Mouse (Mus musculus) adrenal gland, adult 18-20 months (tissue): ENCODE measurements around the gene Acvr1b. TPM values are rescaled to one million over a fixed set of nuclear protein-coding genes. Genes with fewer than 3 reads are reported as not detected.

ENCODE experiments used
- DNase-seq, 2 experiments: peaks; one replicate each; pipeline ENCODE4 v3.0.0; 2021 to 2022; ENCODE audit warnings: low spot score in 2 of 2
- total RNA-seq, 2 experiments: library from RNA; stranded (reverse); gene quantifications; 1 replicate in 1 of 2; 2 replicates in 1 of 2; pipeline ENCODE4 v1.2.3; 2021

Acvr1b gene
- total RNA-seq, 2 experiments from 2014 or later, result 5.8 to 5.9 TPM

DNA sequence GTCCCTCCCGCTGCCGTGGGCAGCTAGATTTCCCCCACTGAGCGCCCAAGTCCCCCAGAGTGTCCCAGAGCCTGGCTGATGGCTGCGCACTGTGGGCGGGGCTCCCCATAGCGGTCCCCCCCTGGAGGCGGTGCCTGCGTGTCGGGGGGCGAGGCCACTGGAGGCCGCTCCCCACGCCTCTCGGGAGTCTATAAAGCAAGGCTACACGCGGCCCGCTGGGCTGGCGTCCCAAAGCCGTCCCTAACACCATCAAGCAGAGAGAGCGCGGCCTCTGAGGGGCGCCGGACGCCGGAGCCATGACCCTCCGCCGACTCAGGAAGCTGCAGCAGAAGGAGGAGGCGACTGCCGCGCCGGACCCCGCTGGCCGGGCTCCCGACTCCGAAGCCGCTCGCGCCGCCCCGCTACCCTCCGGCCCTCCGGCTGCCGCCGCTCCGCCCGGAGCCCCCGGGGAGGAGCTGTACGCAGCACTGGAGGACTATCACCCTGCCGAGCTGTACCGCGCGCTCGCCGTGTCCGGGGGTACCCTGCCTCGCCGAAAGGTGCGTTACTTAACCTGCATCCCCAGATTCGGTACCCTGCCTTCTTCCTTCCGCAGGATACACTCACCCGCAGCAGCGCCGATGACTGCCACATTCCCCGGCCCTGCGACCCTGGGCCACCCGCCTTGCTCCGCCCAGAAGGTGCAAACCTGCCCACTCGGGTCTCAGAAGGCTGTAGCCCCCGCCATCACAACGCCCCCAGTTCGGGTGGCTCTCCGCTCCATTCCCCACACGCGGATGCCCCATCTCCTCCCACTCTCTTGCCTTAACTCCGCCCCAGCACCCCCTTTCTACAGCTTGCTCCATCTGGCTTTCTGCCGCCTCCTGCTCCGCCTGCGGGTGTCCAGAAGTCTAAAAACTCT lies 50.4 kb downstream of the Acvr1b start, which contains the start of gene Grasp:
Gene Grasp, plus strand, starts transcription at position 183 of the 901 bp plus-strand sequence.
- DNase-seq, result peak; percentile 93 to 96

DNA sequence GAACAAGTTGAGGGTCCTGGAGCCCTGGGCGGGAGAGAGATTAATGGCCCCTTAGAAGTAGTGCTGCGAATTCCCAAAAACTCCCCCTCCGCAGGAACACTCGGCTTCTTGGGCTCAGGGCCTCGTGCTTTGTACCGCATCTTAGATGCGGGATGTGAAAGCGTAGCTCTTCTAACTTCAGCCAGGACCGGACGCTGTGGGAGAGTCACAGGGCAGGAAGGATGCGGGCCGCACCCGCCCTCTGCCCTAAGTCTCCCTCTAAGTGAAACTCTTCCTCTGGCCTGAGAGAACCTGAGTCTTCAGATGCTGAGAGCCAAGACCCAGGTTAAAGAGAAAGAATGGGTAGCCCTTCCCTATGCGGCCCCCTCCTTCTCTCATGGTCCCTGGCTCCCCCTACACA lies 51.1 kb downstream of the Acvr1b start:
- no peak for DNase-seq

DNA sequence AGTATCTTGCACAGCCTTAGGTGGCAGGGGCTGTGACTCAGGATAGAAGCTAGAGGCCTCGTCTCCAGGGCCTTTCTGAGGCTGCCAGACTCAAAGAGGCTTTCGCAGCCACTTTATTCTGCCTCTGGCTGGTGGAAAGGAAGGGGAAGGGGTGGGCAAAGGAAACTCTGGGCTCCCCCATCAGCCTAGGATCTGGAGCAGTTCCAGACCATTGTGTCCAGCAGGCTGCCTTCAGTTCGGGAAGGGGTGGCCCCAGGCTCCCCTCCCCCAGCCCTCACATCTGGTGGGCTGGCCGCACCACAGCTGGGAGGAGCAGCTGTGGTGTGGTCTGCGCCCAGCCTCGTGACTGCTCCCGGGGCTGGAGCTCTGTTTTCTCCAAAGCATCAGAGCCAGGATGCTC lies 54.1 kb downstream of the Acvr1b start:
- no peak for DNase-seq

DNA sequence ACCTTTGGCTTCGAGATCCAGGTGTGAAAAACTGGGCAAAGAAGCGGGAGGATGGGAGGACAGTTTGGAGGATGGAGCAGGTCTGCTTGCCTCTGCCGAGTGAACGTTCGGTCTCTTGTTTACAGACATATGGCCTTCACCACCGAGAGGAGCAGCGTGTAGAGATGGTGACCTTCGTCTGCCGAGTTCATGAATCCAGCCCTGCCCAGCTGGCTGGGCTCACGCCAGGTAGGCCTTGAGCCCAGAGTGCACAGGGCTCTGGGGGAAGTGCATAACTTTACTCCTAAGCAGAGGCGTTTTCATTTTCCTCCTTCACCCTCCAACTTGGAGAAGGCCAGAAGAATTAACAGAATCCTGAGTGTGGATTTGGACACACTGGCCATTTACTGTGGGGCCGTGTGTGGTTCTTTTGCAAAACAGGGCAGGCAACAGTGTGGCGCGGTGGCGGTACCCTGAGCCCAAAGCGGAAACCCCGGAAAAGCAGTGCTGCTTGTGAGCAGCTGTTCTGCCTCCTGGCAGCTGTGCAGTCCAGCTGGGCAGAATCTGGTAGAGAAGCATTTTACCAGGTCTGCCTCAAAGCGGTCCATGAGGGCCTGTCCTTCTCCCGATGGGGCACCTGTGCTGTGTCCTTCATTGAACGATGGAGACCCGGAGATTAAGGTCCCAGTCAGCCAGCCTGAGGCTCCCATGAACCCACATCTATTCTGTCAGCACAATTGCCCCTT lies 55.2 kb downstream of the Acvr1b start:
- no peak for DNase-seq

DNA sequence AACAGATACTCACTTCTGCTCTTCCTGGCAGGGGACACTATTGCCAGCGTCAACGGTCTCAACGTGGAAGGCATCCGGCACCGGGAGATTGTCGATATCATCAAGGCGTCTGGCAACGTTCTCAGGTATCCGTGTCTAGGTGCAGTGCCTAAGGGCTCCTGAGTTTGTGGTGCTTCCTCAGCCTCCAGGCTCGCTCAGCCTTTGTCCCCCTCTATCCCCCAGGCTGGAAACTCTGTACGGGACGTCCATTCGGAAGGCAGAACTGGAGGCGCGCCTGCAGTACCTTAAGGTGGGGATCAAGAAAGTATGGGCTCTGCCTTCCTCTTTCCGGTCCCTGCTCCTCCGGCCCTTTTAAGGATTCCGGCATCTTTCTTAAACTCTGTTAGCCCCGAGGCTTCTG lies 56.6 kb downstream of the Acvr1b start:
- DNase-seq, result no peak

DNA sequence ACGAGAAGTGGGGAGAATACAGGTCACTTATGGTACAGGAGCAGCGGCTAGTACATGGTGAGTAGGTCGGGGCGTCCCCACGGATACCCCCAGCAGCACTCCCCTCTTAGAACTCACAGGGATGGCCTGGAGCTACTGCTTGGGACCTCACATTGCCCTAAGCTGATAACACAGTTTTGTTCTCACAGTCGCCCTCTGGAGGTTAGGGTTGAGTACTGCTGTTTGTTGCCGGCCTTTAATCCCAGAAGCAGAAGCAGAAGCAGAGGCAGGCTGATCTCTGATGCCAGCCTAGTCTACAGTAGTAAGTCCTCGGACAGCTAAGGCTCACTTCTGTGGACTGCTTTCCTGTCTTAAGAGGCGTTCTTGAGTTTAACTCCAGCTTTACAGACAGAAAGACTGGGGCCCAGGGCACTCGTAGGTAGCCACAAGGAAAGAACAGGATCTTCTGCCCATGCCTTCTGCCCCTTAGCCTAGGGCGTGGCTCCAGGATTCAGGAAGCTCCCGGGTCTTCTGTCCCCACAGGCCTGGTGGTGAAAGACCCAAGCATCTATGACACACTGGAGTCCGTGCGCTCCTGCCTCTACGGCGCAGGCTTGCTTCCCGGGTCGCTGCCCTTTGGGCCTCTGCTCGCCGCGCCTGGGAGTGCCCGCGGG lies 57.3 kb downstream of the Acvr1b start:
- DNase-seq, result no peak

DNA sequence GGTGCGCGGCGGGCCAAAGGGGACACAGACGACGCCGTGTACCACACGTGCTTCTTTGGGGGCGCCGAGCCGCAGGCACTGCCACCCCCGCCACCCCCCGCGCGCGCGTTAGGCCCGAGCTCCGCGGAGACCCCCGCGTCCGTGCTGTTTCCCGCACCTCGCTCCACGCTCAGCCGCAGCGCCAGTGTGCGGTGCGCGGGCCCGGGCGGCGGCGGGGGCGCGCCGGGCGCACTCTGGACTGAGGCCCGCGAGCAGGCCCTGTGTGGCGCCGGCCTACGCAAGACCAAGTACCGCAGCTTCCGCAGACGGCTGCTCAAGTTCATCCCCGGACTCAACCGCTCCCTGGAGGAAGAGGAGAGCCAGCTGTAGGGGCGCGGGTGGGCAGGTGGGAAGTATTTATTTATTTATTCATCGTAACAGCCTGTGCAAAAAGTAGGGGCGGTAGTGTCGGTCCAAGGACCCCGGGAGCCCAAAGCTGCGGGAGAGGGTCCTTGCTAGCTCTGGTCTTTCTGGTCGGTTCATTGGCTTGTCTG lies 57.8 kb downstream of the Acvr1b start:
- no peak for DNase-seq

DNA sequence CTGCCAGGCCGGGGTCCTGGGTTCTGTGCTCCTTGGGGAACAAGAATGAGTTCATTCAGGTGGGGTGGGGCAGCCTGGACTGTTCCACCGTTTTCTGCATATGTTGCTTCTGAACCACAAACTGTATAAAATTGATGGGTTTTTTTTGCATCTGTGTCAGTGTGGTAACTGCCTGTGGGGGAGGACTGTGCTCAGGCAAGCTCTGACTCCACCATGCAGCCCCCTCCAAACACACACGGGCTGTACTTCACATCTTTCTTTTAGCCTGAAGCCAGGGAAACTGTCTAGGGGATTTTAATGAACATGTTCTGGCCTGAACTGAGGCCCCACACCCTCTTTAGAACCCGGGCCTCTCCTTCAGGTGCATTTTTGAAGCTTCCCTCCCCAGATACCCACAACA lies 58.7 kb downstream of the Acvr1b start:
- no peak for DNase-seq

DNA sequence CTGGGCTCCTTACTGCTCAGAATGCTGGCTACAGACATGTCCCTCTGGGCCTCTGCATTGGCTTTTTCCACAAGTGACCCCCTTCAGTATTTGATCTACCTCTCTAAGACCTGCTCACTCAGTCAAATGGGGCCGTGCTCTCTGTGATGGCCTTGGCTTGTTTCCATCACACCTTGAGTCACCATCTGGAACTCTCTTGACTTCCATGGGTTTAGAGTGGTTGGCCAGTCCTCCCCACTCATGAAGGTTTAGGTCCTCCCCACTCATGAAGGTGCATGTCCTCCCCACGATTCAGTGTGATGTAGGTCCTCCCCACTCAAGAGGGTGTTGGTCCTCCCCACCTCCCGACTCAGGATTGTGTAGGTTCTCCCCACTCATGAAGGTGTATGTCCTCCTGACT lies 59.3 kb downstream of the Acvr1b start:
- DNase-seq, result no peak

DNA sequence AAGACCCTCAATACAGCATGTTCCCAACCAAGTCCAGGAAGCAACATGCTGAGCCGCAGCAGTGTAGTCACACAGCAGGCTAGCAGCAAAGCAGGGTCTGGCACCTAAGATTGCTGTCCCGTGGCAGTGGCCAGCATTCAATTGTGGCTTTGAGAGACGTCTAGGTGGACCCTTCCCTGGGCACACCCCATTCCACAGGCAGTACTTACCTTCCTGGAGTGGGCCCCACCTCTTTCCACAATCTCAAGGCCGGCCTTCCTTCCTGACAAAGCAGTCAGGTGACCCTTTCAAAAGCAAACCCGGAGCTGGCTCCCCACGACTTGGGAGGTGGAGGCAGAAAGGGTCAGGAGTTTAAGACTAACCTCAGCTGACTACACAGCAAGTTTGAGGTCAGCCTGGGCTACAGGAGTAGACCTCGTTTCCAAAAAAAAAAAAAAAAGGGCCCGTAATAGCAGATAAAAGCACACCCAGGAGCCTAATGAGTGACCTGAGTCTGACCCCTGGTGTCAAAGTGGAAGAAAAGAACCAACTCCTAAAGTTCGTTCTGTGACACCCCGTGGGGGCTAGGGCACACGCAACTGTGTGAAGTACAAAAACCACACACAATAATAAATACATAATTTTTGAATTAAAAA lies 59.9 kb downstream of the Acvr1b start:
- no peak for DNase-seq

DNA sequence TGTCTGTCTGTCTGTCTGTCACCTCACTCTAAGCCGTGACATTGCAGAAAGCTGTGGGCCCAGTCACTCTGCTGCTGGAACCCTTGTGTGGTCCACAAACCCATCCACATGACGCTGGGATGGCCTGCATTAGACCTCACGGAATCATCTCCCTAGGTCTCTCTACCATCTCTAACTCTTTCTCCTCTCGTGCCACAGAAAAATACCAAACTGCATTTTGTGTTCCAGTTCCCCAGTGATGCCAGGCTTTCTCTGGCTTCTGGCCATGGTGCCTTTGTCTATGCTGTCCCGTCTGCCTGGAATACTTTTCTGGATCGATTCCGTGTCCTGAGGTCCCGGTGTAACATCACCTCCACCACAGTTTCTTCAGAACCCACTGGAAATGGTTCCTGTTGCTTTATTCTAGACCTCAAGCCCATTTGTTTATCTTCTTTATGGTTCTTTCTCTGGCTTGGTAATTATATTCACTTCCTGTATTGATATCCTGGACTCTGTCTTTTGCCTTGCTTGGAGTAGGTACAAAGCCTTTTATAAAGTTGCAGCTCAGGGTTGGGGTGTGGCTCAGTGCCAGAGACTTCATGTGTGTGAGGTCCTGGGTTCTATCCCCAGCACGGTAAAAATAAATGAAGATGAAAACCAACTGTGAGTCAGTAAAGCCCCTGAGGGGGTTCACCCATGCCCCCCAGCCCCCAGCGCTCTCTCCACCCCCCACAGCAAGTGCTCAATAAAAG lies 60.9 kb downstream of the Acvr1b start:
- DNase-seq, result no peak

DNA sequence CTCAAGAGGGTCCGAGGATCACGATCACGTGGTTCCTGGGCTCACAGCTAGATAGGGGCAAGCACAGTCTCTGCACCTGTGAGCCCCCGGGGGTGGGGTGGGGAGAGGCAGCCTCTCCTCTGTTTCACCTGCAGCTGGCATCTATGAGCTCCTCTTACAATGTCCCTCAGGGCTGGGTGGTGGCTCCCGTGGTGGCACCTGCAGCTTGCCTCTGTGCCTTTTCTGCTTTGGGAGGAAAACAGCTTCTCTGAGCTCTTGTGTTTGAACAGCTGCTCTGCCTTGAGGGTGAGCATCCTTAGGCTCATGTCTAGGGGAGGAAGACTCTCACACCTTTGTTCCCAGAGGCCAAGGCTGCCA lies 61.5 kb downstream of the Acvr1b start:
- no peak for DNase-seq

DNA sequence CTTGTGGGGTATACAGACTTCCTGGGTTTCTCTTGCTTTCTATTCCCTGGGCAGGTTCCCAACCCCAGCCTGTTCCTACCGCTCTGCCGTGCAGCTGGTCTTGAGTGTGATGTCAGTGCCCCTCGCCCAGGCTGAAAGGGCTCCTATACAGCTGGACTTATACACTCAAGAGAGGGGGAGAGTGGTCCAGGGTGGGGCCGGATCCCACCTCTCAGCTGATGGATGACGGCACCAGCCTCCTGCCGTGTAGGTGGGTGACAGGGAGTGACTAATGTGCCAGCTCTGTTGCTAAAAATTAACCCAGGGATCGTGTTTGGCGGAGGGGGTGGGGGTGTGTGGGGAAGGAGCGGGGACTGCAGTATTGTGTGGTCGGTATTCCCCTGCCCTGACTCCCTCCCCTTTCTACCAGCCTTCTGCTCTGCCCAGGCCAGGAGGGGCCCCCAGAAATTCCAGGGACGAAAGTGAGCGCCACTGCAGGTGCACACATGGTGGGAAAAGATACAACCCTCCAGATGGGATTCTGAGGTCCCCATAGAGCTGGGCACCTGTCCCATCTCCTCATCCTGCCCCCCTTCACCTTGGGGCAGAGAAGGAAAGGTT lies 62.0 kb downstream of the Acvr1b start:
- no peak for DNase-seq

DNA sequence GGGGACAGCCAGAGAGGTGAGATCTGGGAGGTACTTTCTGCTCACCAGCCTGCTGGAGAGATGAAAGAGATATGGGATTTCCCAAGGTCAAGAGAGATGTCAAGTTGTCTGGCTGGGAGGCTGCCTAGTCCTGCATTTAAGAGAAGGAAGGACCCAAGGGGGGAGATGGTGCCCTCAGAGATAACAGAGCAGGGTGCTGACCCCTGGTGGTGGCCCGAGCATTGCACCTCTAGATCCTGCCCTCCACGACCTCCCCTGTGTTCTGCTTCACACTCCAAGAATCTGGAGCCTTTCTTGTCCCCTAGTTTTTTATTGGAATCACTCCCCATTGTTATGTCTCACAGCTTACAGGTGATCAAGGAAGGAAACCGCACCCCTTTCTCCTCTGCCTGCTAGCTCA lies 63.0 kb downstream of the Acvr1b start:
- peak; percentile 72 to 77 for DNase-seq

DNA sequence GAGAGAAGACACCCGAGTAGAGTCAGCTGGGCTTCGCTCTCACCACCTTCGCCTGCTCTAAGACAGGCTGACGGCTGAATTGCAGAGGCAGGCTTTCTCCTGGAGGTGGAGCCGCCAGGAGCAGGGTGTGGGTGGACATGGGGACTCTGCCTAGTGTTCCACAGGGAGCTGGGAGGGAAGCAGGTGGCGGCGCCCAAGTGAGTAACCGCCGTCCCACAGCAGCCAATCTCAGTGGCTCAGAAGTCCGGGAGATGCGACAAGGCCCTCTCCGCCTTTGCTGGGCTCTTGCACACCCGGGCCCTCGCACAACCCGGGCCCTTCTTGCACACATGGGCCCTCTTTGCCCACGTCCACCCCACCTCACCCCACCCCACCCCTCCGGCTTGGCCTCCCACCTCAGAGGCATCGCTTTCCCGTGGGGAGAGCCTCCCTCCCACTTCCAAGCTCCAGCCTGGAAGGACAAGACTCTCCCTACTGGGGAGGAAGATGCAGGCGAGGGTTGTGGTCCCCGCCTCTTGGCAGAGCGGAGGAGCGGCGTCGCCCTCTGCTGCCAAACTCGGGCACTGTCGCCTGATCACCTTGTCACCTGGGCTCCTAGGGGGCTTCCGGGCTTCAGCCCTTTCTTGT lies 65.1 kb downstream of the Acvr1b start:
- peak in 1 of 2 experiments; percentile 55 for DNase-seq

DNA sequence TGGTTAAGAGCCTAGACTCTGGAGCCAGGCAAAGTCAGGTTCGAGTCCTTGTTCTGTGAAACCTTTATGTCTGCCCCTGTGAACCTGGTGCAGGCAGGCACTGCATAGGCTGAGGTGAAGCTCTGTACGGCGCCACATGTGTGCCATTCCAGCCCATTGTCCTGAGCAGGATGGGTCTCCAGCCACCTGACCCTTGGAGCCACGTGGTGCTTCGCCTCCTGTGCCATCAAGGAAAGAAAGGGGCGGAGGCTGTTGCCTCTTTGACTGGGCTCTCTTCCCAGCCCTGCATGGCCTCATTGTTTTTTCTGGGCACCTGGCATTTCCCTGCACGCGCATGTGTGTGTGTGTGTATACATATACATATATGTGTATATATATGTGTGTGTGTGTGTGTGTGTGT lies 66.0 kb downstream of the Acvr1b start:
- no peak for DNase-seq

DNA sequence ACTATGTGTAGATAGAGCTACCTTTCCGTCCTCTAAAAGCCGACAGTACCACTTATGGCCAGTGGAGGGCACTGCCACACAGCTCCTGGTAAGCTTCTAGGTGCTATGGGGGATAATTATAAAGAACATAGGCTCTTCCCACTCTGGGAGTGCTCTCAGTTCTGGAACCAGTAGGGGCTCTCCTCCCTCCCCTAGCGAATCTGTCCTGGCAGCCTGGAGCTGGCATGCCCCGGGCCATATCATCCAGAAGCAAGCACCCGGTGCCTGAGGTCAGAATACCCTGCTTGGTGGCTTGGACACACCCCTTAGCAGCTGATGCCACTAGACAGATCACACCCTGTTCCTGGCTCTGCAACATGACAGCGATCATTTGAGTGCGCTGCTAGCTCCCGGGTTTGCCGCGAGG lies 66.9 kb downstream of the Acvr1b start:
- peak; percentile 85 to 88 for DNase-seq

DNA sequence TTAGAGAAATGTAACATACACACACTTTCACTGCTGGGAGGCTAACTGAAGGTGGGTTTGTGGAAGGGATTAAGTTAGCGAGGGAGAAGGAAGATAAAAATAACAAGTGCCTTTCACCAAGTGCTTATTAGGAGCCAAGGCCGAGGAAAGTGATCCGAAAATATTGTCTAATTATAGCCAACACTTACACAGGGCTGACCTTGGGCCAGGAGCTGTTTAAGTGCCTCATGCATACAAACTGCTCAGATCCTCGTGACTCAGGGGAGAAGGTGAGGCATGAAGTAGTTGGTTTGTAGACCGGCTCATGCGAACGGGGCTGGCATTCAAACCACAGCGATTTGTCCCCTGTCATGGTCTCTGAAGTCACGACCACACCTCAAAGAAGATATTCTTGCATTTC lies 67.4 kb downstream of the Acvr1b start:
- no peak for DNase-seq

DNA sequence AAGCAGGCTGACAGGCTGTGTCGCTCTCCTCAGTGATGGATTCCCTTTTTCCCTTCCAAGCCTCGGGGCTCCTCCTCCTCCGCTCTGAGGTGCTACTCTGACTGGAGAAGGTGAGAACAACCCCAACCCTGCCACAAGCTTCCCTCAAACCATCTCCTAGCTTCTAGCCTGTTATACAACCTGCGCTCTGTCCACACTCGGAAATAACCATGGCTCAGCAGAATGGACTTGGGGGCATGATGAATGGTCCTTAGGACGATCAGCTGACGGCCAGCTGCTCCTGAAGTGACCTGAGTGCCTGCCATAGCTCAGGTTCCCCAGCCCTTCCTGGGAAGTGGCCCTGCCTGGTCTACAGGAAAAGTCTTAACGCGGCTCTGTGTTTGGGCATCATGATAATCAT lies 68.0 kb downstream of the Acvr1b start:
- no peak for DNase-seq

DNA sequence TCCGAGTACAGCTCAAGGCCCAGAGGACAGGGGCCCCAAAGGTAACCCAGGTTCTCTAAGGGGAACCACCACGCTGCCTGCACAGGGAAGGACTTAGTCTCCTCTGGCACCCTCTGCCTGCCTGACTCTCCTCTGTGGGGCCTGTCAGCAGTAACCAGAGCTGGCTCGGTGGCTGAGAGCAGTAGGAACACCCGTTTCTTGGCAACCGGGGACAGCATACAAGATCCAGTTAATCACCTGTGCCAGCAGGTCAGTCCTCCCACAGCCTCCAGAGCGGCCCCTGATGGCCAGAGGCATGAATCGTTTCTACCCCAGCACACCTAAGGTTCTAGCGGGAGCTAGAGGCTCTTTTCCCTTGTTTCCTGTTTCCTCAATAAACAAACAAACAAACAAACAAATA lies 68.8 kb downstream of the Acvr1b start:
- DNase-seq, result no peak
